Mouse (Mus musculus) myocyte (in vitro differentiated cells): Measurements from ENCODE around the gene Txndc5.

Experiments
- CEBPB ChIP-seq: IDR thresholded peaks from 2 replicates; pipeline ENCODE4 v1.6.1; 2011; ENCODE audit warnings: mild to moderate bottlenecking, moderate library complexity; ENCODE audit not compliant: poor library complexity, insufficient read depth, severe bottlenecking
- E2F4 ChIP-seq: IDR thresholded peaks from one replicate; pipeline ENCODE4 v1.6.1; 2011; ENCODE audit warnings: mild to moderate bottlenecking, control low read depth, moderate library complexity; ENCODE audit not compliant: insufficient read depth
- MAX ChIP-seq: IDR thresholded peaks from one replicate; pipeline ENCODE4 v1.6.1; 2011; ENCODE audit warnings: low read depth, mild to moderate bottlenecking, control low read depth
- MYOD1 ChIP-seq, 3 experiments: IDR thresholded peaks; one replicate each; pipeline ENCODE4 v1.6.1; 2011; ENCODE audit warnings: control low read depth in 2 of 3, low read depth in 2 of 3, mild to moderate bottlenecking in 2 of 3, moderate library complexity in 1 of 3; ENCODE audit not compliant: insufficient read length in 2 of 3, control insufficient read depth in 1 of 3
- MYOG ChIP-seq, 3 experiments: IDR thresholded peaks; one replicate each; pipeline ENCODE4 v1.6.1; 2011; ENCODE audit warnings: control low read depth in 2 of 3, low read depth in 2 of 3, mild to moderate bottlenecking in 2 of 3; ENCODE audit not compliant: insufficient read length in 2 of 3, control insufficient read depth in 1 of 3, insufficient read depth in 1 of 3
- POLR2A ChIP-seq: IDR thresholded peaks from one replicate; pipeline ENCODE4 v1.6.1; 2011; ENCODE audit warnings: low read depth, mild to moderate bottlenecking, control low read depth, moderate library complexity; ENCODE audit not compliant: insufficient read length
- POLR2AphosphoS2 ChIP-seq: IDR thresholded peaks from one replicate; pipeline ENCODE4 v1.6.1; 2011; ENCODE audit warnings: low read depth, control low read depth; ENCODE audit not compliant: insufficient read length
- REST ChIP-seq: IDR thresholded peaks from one replicate; pipeline ENCODE4 v1.6.1; 2011; ENCODE audit warnings: mild to moderate bottlenecking, control low read depth, moderate library complexity; ENCODE audit not compliant: insufficient read depth, insufficient read length
- SRF ChIP-seq: IDR thresholded peaks from one replicate; pipeline ENCODE4 v1.6.1; 2011; ENCODE audit warnings: low read depth; ENCODE audit not compliant: control insufficient read depth, insufficient read length
- TCF12 ChIP-seq: IDR thresholded peaks from one replicate; pipeline ENCODE4 v1.6.1; 2011; ENCODE audit warnings: mild to moderate bottlenecking, control low read depth; ENCODE audit not compliant: poor library complexity, insufficient read depth, severe bottlenecking
- TCF3 ChIP-seq: IDR thresholded peaks from one replicate; pipeline ENCODE4 v1.6.1; 2011; ENCODE audit warnings: low read depth, control low read depth; ENCODE audit not compliant: insufficient read length
- USF1 ChIP-seq: IDR thresholded peaks from one replicate; pipeline ENCODE4 v1.6.1; 2011; ENCODE audit warnings: low read depth, mild to moderate bottlenecking, control low read depth, moderate library complexity

GRCm38 (mm10) chr13:38525261-38525660 lies 3.4 kb downstream of the Txndc5 start:
- TF ChIP-seq MYOG (IDR thresholded peaks at IDR 0.05; ENCODE audit: control insufficient read depth in 1 of 3, insufficient read depth in 1 of 3, insufficient read length in 2 of 3, low read depth in 2 of 3) (no peak), TCF12 (no peak), MAX (no peak), TCF3 (no peak), POLR2A (no peak), CEBPB (no peak), E2F4 (no peak), USF1 (no peak), POLR2AphosphoS2 (no peak), REST (no peak), SRF (no peak), MYOD1 (IDR thresholded peaks at IDR 0.05; ENCODE audit: control insufficient read depth in 1 of 3, insufficient read length in 2 of 3, low read depth in 2 of 3) (no peak)
